Mouse (Mus musculus) CH12.LX (cell line): ENCODE results near the gene Nos1ap.

Experiments used
- CTCF ChIP-seq, 2 experiments: IDR thresholded peaks in 1 of 2; conservative IDR thresholded peaks in 1 of 2; 2 replicates each; pipeline ENCODE4 v1.5.1; 2011 to 2012; ENCODE audit warnings: low read depth in 2 of 2, low read length in 2 of 2, improper control_type of control experiment in 1 of 2, inconsistent platforms in 1 of 2, mild to moderate bottlenecking in 1 of 2, moderate library complexity in 1 of 2
- EP300 ChIP-seq: IDR thresholded peaks from 2 replicates; pipeline ENCODE4 v1.6.1; 2011; ENCODE audit warnings: low read length, improper control_type of control experiment
- GABPA ChIP-seq: IDR thresholded peaks from 2 replicates; pipeline ENCODE4 v1.6.1; 2012; ENCODE audit warnings: low read depth, low read length, improper control_type of control experiment, inconsistent platforms; ENCODE audit not compliant: insufficient replicate concordance
- MAFK ChIP-seq: IDR thresholded peaks from 2 replicates; pipeline ENCODE4 v1.6.1; 2011; ENCODE audit warnings: low read length, improper control_type of control experiment; ENCODE audit not compliant: insufficient replicate concordance
- MAX ChIP-seq: IDR thresholded peaks from 2 replicates; pipeline ENCODE4 v1.6.1; 2011; ENCODE audit warnings: low read length, improper control_type of control experiment
- MAZ ChIP-seq: IDR thresholded peaks from 2 replicates; pipeline ENCODE4 v1.6.1; 2012; ENCODE audit warnings: low read depth, mild to moderate bottlenecking, inconsistent platforms, low read length, improper control_type of control experiment, moderate library complexity
- MEF2A ChIP-seq: IDR thresholded peaks from 2 replicates; pipeline ENCODE4 v1.6.1; 2014; ENCODE audit warnings: low read depth, mild to moderate bottlenecking, inconsistent platforms, low read length, improper control_type of control experiment, borderline replicate concordance
- PAX5 ChIP-seq: IDR thresholded peaks from 2 replicates; pipeline ENCODE4 v1.6.1; 2012; ENCODE audit warnings: low read length, inconsistent platforms, mixed read lengths
- POLR2A ChIP-seq: IDR thresholded peaks from 2 replicates; pipeline ENCODE4 v1.6.1; 2011; ENCODE audit warnings: low read depth, mild to moderate bottlenecking, improper control_type of control experiment, low read length
- RCOR1 ChIP-seq: conservative IDR thresholded peaks from 2 replicates; pipeline ENCODE4 v1.6.1; 2012; ENCODE audit warnings: low read depth, mild to moderate bottlenecking, inconsistent platforms, low read length, improper control_type of control experiment
- SIN3A ChIP-seq: IDR thresholded peaks from 2 replicates; pipeline ENCODE4 v1.6.1; 2012; ENCODE audit warnings: low read length, improper control_type of control experiment, inconsistent platforms
- UBTF ChIP-seq: IDR thresholded peaks from 2 replicates; pipeline ENCODE4 v1.6.1; 2012; ENCODE audit warnings: low read depth, mild to moderate bottlenecking, inconsistent platforms, low read length, improper control_type of control experiment, moderate library complexity
- ZC3H11A ChIP-seq: IDR thresholded peaks from 2 replicates; pipeline ENCODE4 v1.6.1; 2012; ENCODE audit warnings: low read depth, mild to moderate bottlenecking, inconsistent platforms, low read length, improper control_type of control experiment

GRCm38 (mm10) chr1:170478791-170479457 lies 110.7 kb downstream of the Nos1ap start:
- TF ChIP-seq EP300 (no peak), MEF2A (no peak), ZC3H11A (no peak), PAX5 (no peak), GABPA (no peak), POLR2A (no peak), MAZ (no peak), RCOR1 (no peak), CTCF (conservative IDR thresholded peaks at IDR 0.05 in 1 of 2, IDR thresholded peaks at IDR 0.05 in 1 of 2; ENCODE audit: low read depth in 2 of 2, low read length in 2 of 2) (no peak), MAFK (no peak), UBTF (no peak), MAX (no peak), SIN3A (no peak)
